ENCODE assay signal across 23 mouse cellular contexts in genomic region chr1:89042956-89043355, GRCm38 (mm10). TPM values are rescaled to one million over a fixed set of nuclear protein-coding genes. Genes with fewer than 3 reads are reported as not detected.
DNase-seq lines count a peak whose midpoint lies in the region; ATAC-seq and TF ChIP-seq lines count a peak whose summit lies in the region.
"Had no signal": no experiment of that assay in that cellular context is flagged by ENCODE, and none has a peak within 500 bp of the region (broad histone marks: within the 10 kb centered on the region; RNA-seq: fewer than 3 reads in every experiment).

No protein-coding gene starts in this region.

- DNase-seq in lung, embryonic 14.5 days, result no peak
- no peak for DNase-seq in lung, postnatal 25 days (ENCODE audit: low spot score)
- peak; percentile 32 for DNase-seq in ZHBTc4 (ENCODE audit: low read depth, low spot score)
- peak; percentile 1 for DNase-seq in monocyte, adult 2 months (ENCODE audit: low read depth in 1 of 2, low spot score in 2 of 2)
- DNase-seq in cerebellum, adult 9-10 months, result no peak
- no peak for DNase-seq in gastrocnemius, postnatal 25 days
- DNase-seq: adrenal gland, postnatal 10 days; cerebellum, adult 11-12 months; cerebellum, postnatal 36 days; kidney, adult 8-10 months; kidney, postnatal 14 days; right cerebral cortex, adult 18-20 months; thymus, postnatal 36 days had no signal

- 82% methylated on average over 10 of the region's 10 CpGs for WGBS in lung, embryonic 14.5 days
- WGBS in heart, embryonic 15.5 days, result 84% methylated on average over 10 of the region's 10 CpGs

- no peaks in the 10 kb centered on the region for H3K9me3 ChIP-seq in lung, embryonic 14.5 days (ENCODE audit: low read depth, low read length)
- H3K9me3 ChIP-seq in heart, embryonic 15.5 days (replicated peaks), result no peaks in the 10 kb centered on the region
- H3K9me3 ChIP-seq: heart, embryonic 13.5 days; hindbrain, embryonic 10.5 days; liver, embryonic 12.5 days; lung, embryonic 15.5 days; midbrain, embryonic 10.5 days; neural tube, embryonic 12.5 days had no signal

- H3K4me3 ChIP-seq in lung, embryonic 14.5 days (ENCODE audit: low read depth, low read length), result no peak overlapping the region
- H3K4me3 ChIP-seq in heart, embryonic 15.5 days, result no peak overlapping the region
- H3K4me3 ChIP-seq: heart, embryonic 13.5 days; hindbrain, embryonic 10.5 days; layer of hippocampus, adult 2 months; liver, embryonic 12.5 days; lung, embryonic 15.5 days; midbrain, embryonic 10.5 days; neural tube, embryonic 12.5 days had no signal

- no peak overlapping the region for H3K9ac ChIP-seq in lung, embryonic 14.5 days
- no peak overlapping the region for H3K9ac ChIP-seq in heart, embryonic 15.5 days
- H3K9ac ChIP-seq: heart, embryonic 13.5 days; liver, embryonic 12.5 days; lung, embryonic 15.5 days; neural tube, embryonic 12.5 days had no signal

- H3K27ac ChIP-seq in lung, embryonic 14.5 days (ENCODE audit: low read depth), result 0 out of 2 replicates have a peak overlapping the region, but pooled peaks have one; percentile 6
- 0 out of 2 replicates have a peak overlapping the region, but pooled peaks have one; percentile 23 for H3K27ac ChIP-seq in heart, embryonic 15.5 days
- H3K27ac ChIP-seq: heart, embryonic 13.5 days; hindbrain, embryonic 10.5 days; liver, embryonic 12.5 days; midbrain, embryonic 10.5 days; neural tube, embryonic 12.5 days had no signal

- H3K36me3 ChIP-seq in lung, embryonic 14.5 days (ENCODE audit: insufficient read depth), result no peaks in the 10 kb centered on the region
- H3K36me3 ChIP-seq in heart, embryonic 15.5 days, result no peaks in the 10 kb centered on the region
- H3K36me3 ChIP-seq: heart, embryonic 13.5 days; hindbrain, embryonic 10.5 days; liver, embryonic 12.5 days; lung, embryonic 15.5 days; midbrain, embryonic 10.5 days; neural tube, embryonic 12.5 days had no signal

- ATAC-seq in lung, embryonic 14.5 days (ENCODE audit: insufficient read depth), result no peak
- ATAC-seq in heart, embryonic 15.5 days (replicated peaks; ENCODE audit: insufficient number of reproducible peaks, insufficient read depth, low FRiP score, low read depth), result no peak
- ATAC-seq: activated CD4-positive, CD25-positive, alpha-beta regulatory T cell, adult 4 months; inflammation-experienced regulatory T-cells, adult 6 months; liver, embryonic 12.5 days had no signal

- H3K27me3 ChIP-seq in lung, embryonic 14.5 days (ENCODE audit: insufficient read depth, low read length), result no peaks in the 10 kb centered on the region
- H3K27me3 ChIP-seq in heart, embryonic 15.5 days, result no peaks in the 10 kb centered on the region
- H3K27me3 ChIP-seq: heart, embryonic 13.5 days; liver, embryonic 12.5 days; lung, embryonic 15.5 days; neural tube, embryonic 12.5 days had no signal

- no peak for TF ChIP-seq CTCF in lung, embryonic 14.5 days (IDR thresholded peaks at IDR 0.05; ENCODE audit: low read depth)

- H3K4me1 ChIP-seq in lung, embryonic 14.5 days (ENCODE audit: insufficient read depth), result no peaks in the 10 kb centered on the region
- H3K4me1 ChIP-seq in heart, embryonic 15.5 days (replicated peaks), result 0 out of 2 replicates have a peak, but pooled peaks cover 5% of the 10 kb centered on the region
- H3K4me1 ChIP-seq: liver, embryonic 12.5 days had no signal

- H3K4me2 ChIP-seq in lung, embryonic 14.5 days, result no peak overlapping the region
- H3K4me2 ChIP-seq in heart, embryonic 15.5 days, result no peak overlapping the region
- H3K4me2 ChIP-seq: heart, embryonic 13.5 days; liver, embryonic 12.5 days; lung, embryonic 15.5 days; neural tube, embryonic 12.5 days had no signal

RNA-seq across cellular contexts. Expression of gene Sh3bp4, which starts 27.3 kb away (rescaled TPM):
- 25.5 and 26.2 TPM in 2 replicates for polyA plus RNA-seq in lung, embryonic 14.5 days (2014; fragmentation: Nextera tagmentation; extraction: Ambion mirVana)
- 21.2 and 21.7 TPM in 2 replicates for polyA plus RNA-seq in heart, embryonic 15.5 days (2015; fragmentation: Nextera tagmentation; extraction: Ambion mirVana)
- total RNA-seq in gastrocnemius, postnatal 25 days (2021), result 1 to 10 TPM; 3.2 to 3.4 TPM

Comparison
In these comparisons a context has a peak if more than half of its experiments do, and no peak if none do; other contexts are left out.
1. DNase-seq: peak in ZHBTc4 (single experiment) and monocyte, adult 2 months (2 of 2); none in lung, embryonic 14.5 days (single experiment), lung, postnatal 25 days (single experiment), cerebellum, adult 9-10 months (single experiment) and gastrocnemius, postnatal 25 days (single experiment).